Mouse (Mus musculus): Measurements from ENCODE around the gene Pced1a.

The Pced1a gene

GRCm38 (mm10) chr2:130424126-130424853, at the start of gene Pced1a, which contains the start of gene Vps16:
TSS of gene Pced1a (minus strand) at chr2:130424701.
TSS of gene Vps16 (plus strand) at chr2:130424339.
- peak; percentile 90 for DNase-seq (ENCODE audit: low read depth, low spot score)

- no peak for DNase-seq (ENCODE audit: low read depth, low spot score)
Observed at GRCm38 (mm10) chr2:130472908-130473510, 48.5 kb upstream of the Pced1a start.

GRCm38 (mm10) chr2:130469935-130470334, 45.4 kb upstream of the Pced1a start:
- no peak for DNase-seq (ENCODE audit: low read depth, low spot score)

- peak; percentile 43 for DNase-seq (ENCODE audit: low read depth, low spot score)
Observed at GRCm38 (mm10) chr2:130469366-130469765, 44.9 kb upstream of the Pced1a start.

GRCm38 (mm10) chr2:130466438-130466837, 41.9 kb upstream of the Pced1a start:
- DNase-seq (ENCODE audit: low read depth, low spot score), result no peak

- no peak for DNase-seq (ENCODE audit: low read depth, low spot score)
Observed at GRCm38 (mm10) chr2:130461287-130462071, 37.0 kb upstream of the Pced1a start.

GRCm38 (mm10) chr2:130459576-130459975, 35.1 kb upstream of the Pced1a start:
- DNase-seq (ENCODE audit: low read depth, low spot score), result no peak

- no peak for DNase-seq (ENCODE audit: low read depth, low spot score)
Observed at GRCm38 (mm10) chr2:130457871-130458270, 33.4 kb upstream of the Pced1a start.

GRCm38 (mm10) chr2:130454748-130455370, 30.4 kb upstream of the Pced1a start:
- no peak for DNase-seq (ENCODE audit: low read depth, low spot score)

GRCm38 (mm10) chr2:130453421-130453820, 28.9 kb upstream of the Pced1a start:
- no peak for DNase-seq (ENCODE audit: low read depth, low spot score)

GRCm38 (mm10) chr2:130452266-130452665, 27.8 kb upstream of the Pced1a start:
- no peak for DNase-seq (ENCODE audit: low read depth, low spot score)

- DNase-seq (ENCODE audit: low read depth, low spot score), result no peak
Observed at GRCm38 (mm10) chr2:130451727-130452090, 27.2 kb upstream of the Pced1a start.

- no peak for DNase-seq (ENCODE audit: low read depth, low spot score)
Observed at GRCm38 (mm10) chr2:130451086-130451726, 26.7 kb upstream of the Pced1a start.

GRCm38 (mm10) chr2:130450434-130450796, 25.9 kb upstream of the Pced1a start:
- peak; percentile 42 for DNase-seq (ENCODE audit: low read depth, low spot score)

- DNase-seq (ENCODE audit: low read depth, low spot score), result peak; percentile 87
Observed at GRCm38 (mm10) chr2:130449794-130450433, 25.4 kb upstream of the Pced1a start, which contains the start of gene Ptpra. TSS of gene Ptpra (plus strand) at chr2:130450278.

- DNase-seq (ENCODE audit: low read depth, low spot score), result peak; percentile 21
Observed at GRCm38 (mm10) chr2:130449021-130449793, 24.7 kb upstream of the Pced1a start.

GRCm38 (mm10) chr2:130448449-130448848, 23.9 kb upstream of the Pced1a start:
- DNase-seq (ENCODE audit: low read depth, low spot score), result peak; percentile 21

- DNase-seq (ENCODE audit: low read depth, low spot score), result peak; percentile 53
Observed at GRCm38 (mm10) chr2:130442162-130442561, 17.7 kb upstream of the Pced1a start.

- no peak for DNase-seq (ENCODE audit: low read depth, low spot score)
Observed at GRCm38 (mm10) chr2:130439840-130440480, 15.5 kb upstream of the Pced1a start.

GRCm38 (mm10) chr2:130438861-130439260, 14.4 kb upstream of the Pced1a start:
- DNase-seq (ENCODE audit: low read depth, low spot score), result peak; percentile 17

Data from R1 (cell line).